Mouse (Mus musculus) stomach, embryonic 14.5 days (tissue): ENCODE results near the gene Asap2. TPM values are rescaled to one million over a fixed set of nuclear protein-coding genes. Genes with fewer than 3 reads are reported as not detected.
A peak's percentile ranks its signal among the peaks of the same experiment; 100 is the strongest.

Source experiments
- ATAC-seq: fragments of 200-750 bp; cut with Nextera tagmentation; 2 replicates; pipeline ENCODE4 v1.8.0; 2017; ENCODE audit warnings: low read depth, moderate TSS enrichment; ENCODE audit not compliant: insufficient number of reproducible peaks, insufficient read depth, low FRiP score
- H3K27ac ChIP-seq: fragments of 300-500 bp; sonication (generic); 2 replicates; pipeline ENCODE4 v1.5.1; 2014; ENCODE audit warnings: mild to moderate bottlenecking, low read length, moderate library complexity, mixed read lengths
- H3K27me3 ChIP-seq: fragments of 300-500 bp; sonication (generic); 2 replicates; pipeline ENCODE4 v1.6.1; 2014; ENCODE audit warnings: low read length, control low read depth, mixed read lengths; ENCODE audit not compliant: control insufficient read depth, insufficient read depth
- H3K36me3 ChIP-seq: fragments of 300-500 bp; sonication (generic); 2 replicates; pipeline ENCODE4 v1.6.1; 2014; ENCODE audit warnings: mild to moderate bottlenecking, control low read depth, low read length, moderate library complexity, mixed read lengths; ENCODE audit not compliant: control insufficient read depth, insufficient read depth
- H3K4me1 ChIP-seq: fragments of 300-500 bp; sonication (generic); 2 replicates; pipeline ENCODE4 v1.6.1; 2014; ENCODE audit warnings: low read length, control low read depth, mixed read lengths; ENCODE audit not compliant: control insufficient read depth, insufficient read depth
- H3K4me2 ChIP-seq: fragments of 300-500 bp; sonication (generic); replicated peaks from 2 replicates; pipeline ENCODE4 v1.6.1; 2014; ENCODE audit warnings: low read depth, low read length, control low read depth
- H3K4me3 ChIP-seq: fragments of 300-500 bp; sonication (generic); 2 replicates; pipeline ENCODE4 v1.5.1; 2014; ENCODE audit warnings: low read depth, low read length, control low read depth
- H3K9ac ChIP-seq: fragments of 300-500 bp; sonication (generic); replicated peaks from 2 replicates; pipeline ENCODE4 v1.6.1; 2014; ENCODE audit warnings: low read depth, mild to moderate bottlenecking, control low read depth, low read length, moderate library complexity, mixed read lengths
- H3K9me3 ChIP-seq: fragments of 300-500 bp; sonication (generic); 2 replicates; pipeline ENCODE4 v1.6.1; 2016; ENCODE audit warnings: low read depth, low read length, control low read depth; ENCODE audit not compliant: control insufficient read depth
- WGBS: fragments of 180-500 bp; shearing (Covaris S2); extraction: QIAGEN DNeasy Blood & Tissue Kit; methylation state at CpG from one replicate; pipeline ENCODE4 v1.1.7; 2014; 5-methylcytosine and 5-hydroxymethylcytosine counted together
- polyA plus RNA-seq: library from polyadenylated mRNA; unstranded; fragments of >200 nt; fragmentation: Nextera tagmentation; extraction: Ambion mirVana; gene quantifications from 2 replicates; pipeline ENCODE4 v1.2.1, GENCODE M21; 2014

Gene Asap2
- polyA plus RNA-seq, 1 experiment from 2014 or later = 10.9 TPM

DNA sequence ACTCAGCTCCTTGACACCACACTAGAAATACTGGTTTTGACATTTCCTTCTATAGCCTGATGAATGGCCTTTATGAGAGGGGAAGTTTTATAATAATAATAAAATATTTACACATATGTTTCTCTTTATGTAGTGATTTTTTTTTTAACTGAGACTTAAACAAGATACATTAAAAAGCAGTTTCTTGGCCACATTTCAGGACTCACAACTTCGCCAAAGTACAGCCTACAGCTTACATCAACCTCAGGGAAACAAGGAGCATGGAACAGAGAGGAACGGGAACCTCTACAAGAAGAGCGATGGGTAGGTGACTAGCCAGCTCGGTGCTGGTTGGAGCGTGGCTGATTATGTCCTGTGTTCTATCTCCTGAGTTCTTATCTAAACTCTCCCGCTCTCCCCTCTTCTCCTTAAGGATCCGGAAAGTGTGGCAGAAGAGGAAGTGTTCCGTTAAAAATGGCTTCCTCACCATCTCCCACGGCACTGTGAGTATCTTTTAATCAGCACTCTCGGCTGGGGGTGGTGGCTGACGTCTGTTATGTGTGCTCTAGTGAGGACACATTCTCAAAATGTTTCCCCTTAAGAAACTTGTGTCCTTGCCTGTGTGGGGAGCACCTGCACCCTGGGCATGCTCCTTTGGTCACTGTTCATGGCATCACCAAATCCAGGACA lies 227.7 kb downstream of the Asap2 start:
- Histone ChIP-seq H3K4me3 (no peak overlapping the region), H3K4me2 (no peak overlapping the region), H3K9me3 (no peaks in the 10 kb centered on the region), H3K9ac (no peak overlapping the region), H3K27me3 (no peaks in the 10 kb centered on the region), H3K36me3 (no peaks in the 10 kb centered on the region; the same call in 1 of the 2 replicates), H3K27ac (no peak overlapping the region), H3K4me1 (no peaks in the 10 kb centered on the region)
- WGBS = 77% methylated on average over 11 of the region's 11 CpGs
- no peak for ATAC-seq

GRCm38 (mm10) chr12:21220596-21220995 lies 230.3 kb downstream of the Asap2 start:
- no peaks in the 10 kb centered on the region for H3K9me3 ChIP-seq
- no peak for ATAC-seq

GRCm38 (mm10) chr12:21223923-21224322 lies 233.7 kb downstream of the Asap2 start:
- H3K9me3 ChIP-seq = no peaks in the 10 kb centered on the region
- no peak overlapping the region for H3K4me3 ChIP-seq
- no peak overlapping the region for H3K4me2 ChIP-seq
- H3K9ac ChIP-seq = no peak overlapping the region
- peaks cover 6% of the 10 kb centered on the region; the same call in 1 of the 2 replicates for H3K36me3 ChIP-seq
- no peak for ATAC-seq
- H3K4me1 ChIP-seq = no peaks in the 10 kb centered on the region
- no peaks in the 10 kb centered on the region for H3K27me3 ChIP-seq
- H3K27ac ChIP-seq = no peak overlapping the region
- whole genome bisulfite sequencing = 74% methylated on average over 4 of the region's 4 CpGs

More at GRCm38 (mm10) chr12:21220596-21220995, 230.3 kb downstream of the Asap2 start:
- no peaks in the 10 kb centered on the region for H3K4me1 ChIP-seq
- no peak overlapping the region for H3K9ac ChIP-seq
- H3K4me2 ChIP-seq = no peak overlapping the region
- H3K27ac ChIP-seq = no peak overlapping the region
- H3K4me3 ChIP-seq = no peak overlapping the region
- WGBS = 75% methylated on average over 1 of the region's 1 CpGs
- H3K27me3 ChIP-seq = no peaks in the 10 kb centered on the region
- H3K36me3 ChIP-seq = peaks cover 6% of the 10 kb centered on the region; the same call in 1 of the 2 replicates

GRCm38 (mm10) chr12:21225358-21225757 lies 235.1 kb downstream of the Asap2 start:
- Histone ChIP-seq H3K4me2 (no peak overlapping the region), H3K4me3 (no peak overlapping the region), H3K9me3 (no peaks in the 10 kb centered on the region), H3K36me3 (peaks cover 6% of the 10 kb centered on the region; the same call in 1 of the 2 replicates), H3K9ac (no peak overlapping the region), H3K27me3 (no peaks in the 10 kb centered on the region), H3K27ac (no peak overlapping the region), H3K4me1 (no peaks in the 10 kb centered on the region)
- ATAC-seq = no peak
- WGBS = 70% methylated on average over 8 of the region's 8 CpGs

DNA sequence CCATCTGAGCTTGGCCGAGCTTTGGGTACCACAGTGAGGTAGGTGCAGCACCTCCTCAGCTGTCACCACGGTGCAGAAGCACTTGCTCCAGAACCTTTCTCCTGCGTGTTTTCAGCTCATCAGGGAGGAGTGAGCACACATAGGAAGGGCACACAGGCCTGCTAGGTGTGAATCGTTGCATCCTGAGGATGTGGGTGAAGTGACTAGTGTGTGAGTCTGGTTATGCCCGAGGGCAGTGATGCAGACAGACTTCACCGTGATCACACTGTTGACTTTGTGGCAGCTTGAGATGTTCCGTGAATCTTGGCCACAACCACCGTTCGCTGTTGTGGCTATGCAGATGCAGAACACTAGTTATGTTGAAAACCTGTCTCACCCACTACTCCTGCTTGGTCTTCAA lies 236.1 kb downstream of the Asap2 start:
- Histone ChIP-seq H3K4me2 (no peak overlapping the region), H3K27me3 (no peaks in the 10 kb centered on the region), H3K4me3 (no peak overlapping the region), H3K4me1 (no peaks in the 10 kb centered on the region), H3K9me3 (no peaks in the 10 kb centered on the region), H3K9ac (no peak overlapping the region), H3K36me3 (peaks cover 6% of the 10 kb centered on the region; the same call in 1 of the 2 replicates), H3K27ac (no peak overlapping the region)
- 89% methylated on average over 9 of the region's 9 CpGs for WGBS
- ATAC-seq = no peak

DNA sequence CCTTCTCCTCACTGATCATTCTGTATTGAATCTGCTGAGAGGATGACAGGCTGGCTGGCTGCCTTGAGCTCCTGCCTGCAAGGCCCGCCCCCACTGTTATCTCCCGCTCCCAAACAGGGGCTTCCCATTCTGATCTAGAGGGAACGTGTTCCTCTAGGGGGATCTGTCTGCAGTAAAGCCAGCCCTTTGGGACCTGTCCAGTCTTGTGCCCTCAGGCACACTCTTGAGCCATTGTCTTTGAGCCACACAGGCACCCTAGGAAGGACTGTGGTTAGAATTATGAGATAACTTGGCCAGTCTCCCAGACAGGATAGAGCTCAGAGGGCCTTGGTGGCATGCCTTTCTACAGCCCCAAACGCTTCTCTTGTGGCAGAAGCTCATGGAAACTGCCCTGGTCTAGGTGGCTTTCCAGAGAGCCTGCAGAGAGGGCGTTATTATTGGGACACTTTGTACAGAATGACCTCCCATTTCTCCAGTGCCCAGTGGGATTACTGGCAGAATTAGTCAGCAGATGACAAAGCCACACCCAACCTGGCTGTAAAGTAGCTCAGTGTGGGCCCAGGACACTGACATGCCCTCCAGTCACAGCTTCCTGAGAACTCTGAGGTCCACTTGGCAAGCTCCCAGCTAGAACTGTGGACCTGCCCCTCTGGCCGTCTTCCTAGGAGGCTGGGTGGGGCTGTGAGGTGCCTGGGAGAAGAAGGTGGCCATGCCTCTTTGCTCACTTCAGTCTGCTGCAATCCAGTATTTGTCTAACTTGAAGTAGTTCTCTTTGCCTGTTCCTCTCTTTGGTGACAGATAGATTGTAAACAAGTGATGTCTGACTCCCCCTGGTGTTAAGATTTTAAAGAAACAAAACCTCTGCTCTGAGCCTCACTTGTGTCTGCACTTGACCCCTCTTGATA lies 237.1 kb downstream of the Asap2 start:
- H3K36me3 ChIP-seq = peaks cover 10% of the 10 kb centered on the region; the same call in 1 of the 2 replicates
- 46% methylated on average over 6 of the region's 6 CpGs for WGBS
- peak; percentile 43; the same call in 1 of the 2 replicates for ATAC-seq

DNA sequence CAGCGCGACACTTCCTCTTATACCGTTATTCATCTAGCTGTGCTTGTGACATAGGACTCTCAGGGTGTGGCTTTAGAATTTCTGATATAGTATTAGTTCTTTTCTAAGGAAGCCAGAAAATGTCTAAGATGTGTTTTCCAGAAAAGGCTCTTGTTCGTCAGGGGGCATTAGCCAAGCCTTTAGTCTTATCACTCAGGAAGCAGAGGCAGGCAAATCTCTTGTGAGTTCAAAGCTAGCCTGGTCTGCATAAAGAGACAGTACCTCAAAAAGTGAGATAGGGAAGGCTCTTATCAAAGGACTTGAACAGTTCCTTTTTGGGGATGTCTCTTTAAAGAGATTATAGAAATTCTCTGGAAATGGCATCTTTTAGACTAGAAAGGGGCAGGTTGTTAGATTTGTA lies 238.4 kb downstream of the Asap2 start:
- no peak for ATAC-seq
- no peak overlapping the region for H3K27ac ChIP-seq
- WGBS = 87% methylated on average over 4 of the region's 4 CpGs
- no peak overlapping the region for H3K4me2 ChIP-seq
- H3K4me3 ChIP-seq = no peak overlapping the region
- peaks cover 8% of the 10 kb centered on the region; the same call in 1 of the 2 replicates for H3K36me3 ChIP-seq
- no peak overlapping the region for H3K9ac ChIP-seq
- no peaks in the 10 kb centered on the region for H3K27me3 ChIP-seq
- no peaks in the 10 kb centered on the region for H3K9me3 ChIP-seq
- H3K4me1 ChIP-seq = no peaks in the 10 kb centered on the region

More for the DNA sequence above, 237.1 kb downstream of the Asap2 start:
- Histone ChIP-seq H3K4me2 (no peak overlapping the region), H3K27ac (no peak overlapping the region), H3K27me3 (no peaks in the 10 kb centered on the region), H3K9ac (no peak overlapping the region), H3K9me3 (no peaks in the 10 kb centered on the region), H3K4me3 (no peak overlapping the region), H3K4me1 (no peaks in the 10 kb centered on the region)

GRCm38 (mm10) chr12:21229076-21229918 lies 239.0 kb downstream of the Asap2 start:
- Histone ChIP-seq H3K36me3 (peaks cover 4% of the 10 kb centered on the region; the same call in 1 of the 2 replicates), H3K4me2 (no peak overlapping the region), H3K27ac (no peak overlapping the region), H3K27me3 (no peaks in the 10 kb centered on the region), H3K4me3 (no peak overlapping the region), H3K4me1 (no peaks in the 10 kb centered on the region), H3K9ac (no peak overlapping the region), H3K9me3 (no peaks in the 10 kb centered on the region)
- ATAC-seq = no peak
- WGBS = 65% methylated on average over 17 of the region's 17 CpGs
